Mouse (Mus musculus): ENCODE measurements around the gene Vdac1. TPM values are rescaled to one million over a fixed set of nuclear protein-coding genes. Genes with fewer than 3 reads are reported as not detected.
"Not testable (repeated sequence)": the region's sequence is repeated elsewhere in the genome, so short reads cannot be mapped to it uniquely, and the experiment has no call there.

Gene Vdac1
- total RNA-seq, 4 experiments from 2014 or later: 508 to 527 (median 523) TPM

GRCm38 (mm10) chr11:52370538-52370937 lies 9.9 kb downstream of the Vdac1 start:
- no peak for DNase-seq (ENCODE audit: low spot score in 2 of 2)

DNA sequence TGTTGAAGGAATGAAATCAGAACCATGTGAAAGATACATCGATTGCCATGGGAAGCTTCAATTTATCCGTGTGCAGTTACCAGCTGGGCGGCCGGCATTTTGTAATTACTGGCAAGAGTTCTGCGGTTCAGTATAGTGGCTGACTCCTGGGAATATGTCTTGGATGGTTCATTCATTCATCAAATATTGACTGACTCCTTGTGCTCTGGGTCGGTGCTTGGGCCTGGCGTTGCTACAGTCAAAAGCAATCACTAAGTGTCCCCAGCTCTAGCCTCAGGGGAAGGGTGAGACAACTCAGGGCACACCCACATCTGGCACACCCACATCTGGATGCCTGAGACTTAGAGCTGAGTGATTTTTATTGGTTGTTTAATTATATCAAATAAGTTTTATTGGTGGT lies 13.2 kb downstream of the Vdac1 start:
- no peak for DNase-seq (ENCODE audit: low spot score in 2 of 2)

GRCm38 (mm10) chr11:52374340-52374739 lies 13.7 kb downstream of the Vdac1 start:
- no peak for DNase-seq (ENCODE audit: low spot score in 2 of 2)

- DNase-seq (ENCODE audit: low spot score in 2 of 2): no peak
Measured at GRCm38 (mm10) chr11:52377579-52377978, 16.9 kb downstream of the Vdac1 start.

GRCm38 (mm10) chr11:52379241-52379640 lies 18.6 kb downstream of the Vdac1 start:
- DNase-seq (ENCODE audit: low spot score in 2 of 2): no peak

GRCm38 (mm10) chr11:52383741-52384140 lies 23.1 kb downstream of the Vdac1 start:
- no peak for DNase-seq (ENCODE audit: low spot score in 2 of 2)

- no peak for DNase-seq (ENCODE audit: low spot score in 2 of 2)
Measured at GRCm38 (mm10) chr11:52384667-52385066, 24.0 kb downstream of the Vdac1 start.

GRCm38 (mm10) chr11:52386892-52387291 lies 26.2 kb downstream of the Vdac1 start:
- DNase-seq (ENCODE audit: low spot score in 2 of 2): no peak

GRCm38 (mm10) chr11:52388150-52388549 lies 27.5 kb downstream of the Vdac1 start:
- DNase-seq (ENCODE audit: low spot score in 2 of 2): no peak

GRCm38 (mm10) chr11:52388979-52389378 lies 28.3 kb downstream of the Vdac1 start:
- DNase-seq (ENCODE audit: low spot score in 2 of 2): not testable (repeated sequence)

DNA sequence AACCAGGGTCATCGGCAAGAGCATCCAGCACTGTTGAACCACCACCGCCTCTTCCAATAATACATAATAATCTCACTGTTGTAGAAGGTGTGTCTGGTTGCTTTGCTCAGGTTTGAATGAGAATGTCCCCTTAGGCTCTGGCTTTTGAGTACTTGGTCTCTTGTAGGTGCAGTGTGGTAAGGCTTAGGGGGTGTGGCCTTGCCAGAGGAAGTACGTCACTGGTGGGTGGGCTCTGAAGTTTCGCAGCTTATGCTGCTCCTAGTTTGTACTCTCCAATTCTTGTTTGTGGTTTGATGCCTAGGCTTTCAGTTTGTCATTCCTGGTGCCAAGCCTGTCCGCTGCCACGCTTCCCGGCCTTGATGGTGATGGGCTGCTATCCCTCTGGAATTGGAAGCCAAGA lies 29.3 kb downstream of the Vdac1 start:
- DNase-seq (ENCODE audit: low spot score in 2 of 2): no peak

- DNase-seq (ENCODE audit: low spot score in 2 of 2): no peak
Measured at GRCm38 (mm10) chr11:52394494-52394893, 33.8 kb downstream of the Vdac1 start.

- DNase-seq (ENCODE audit: low spot score in 2 of 2): no peak
Measured at GRCm38 (mm10) chr11:52395343-52395742, 34.7 kb downstream of the Vdac1 start.

- DNase-seq (ENCODE audit: low spot score in 2 of 2): peak; percentile 92 to 93
Measured at GRCm38 (mm10) chr11:52395940-52396596, 35.4 kb downstream of the Vdac1 start, which contains the start of gene 9530068E07Rik. Gene 9530068E07Rik (plus strand): TSS chr11:52396428.

- DNase-seq (ENCODE audit: low spot score in 2 of 2): no peak
Measured at GRCm38 (mm10) chr11:52396597-52397188, 36.0 kb downstream of the Vdac1 start.

DNA sequence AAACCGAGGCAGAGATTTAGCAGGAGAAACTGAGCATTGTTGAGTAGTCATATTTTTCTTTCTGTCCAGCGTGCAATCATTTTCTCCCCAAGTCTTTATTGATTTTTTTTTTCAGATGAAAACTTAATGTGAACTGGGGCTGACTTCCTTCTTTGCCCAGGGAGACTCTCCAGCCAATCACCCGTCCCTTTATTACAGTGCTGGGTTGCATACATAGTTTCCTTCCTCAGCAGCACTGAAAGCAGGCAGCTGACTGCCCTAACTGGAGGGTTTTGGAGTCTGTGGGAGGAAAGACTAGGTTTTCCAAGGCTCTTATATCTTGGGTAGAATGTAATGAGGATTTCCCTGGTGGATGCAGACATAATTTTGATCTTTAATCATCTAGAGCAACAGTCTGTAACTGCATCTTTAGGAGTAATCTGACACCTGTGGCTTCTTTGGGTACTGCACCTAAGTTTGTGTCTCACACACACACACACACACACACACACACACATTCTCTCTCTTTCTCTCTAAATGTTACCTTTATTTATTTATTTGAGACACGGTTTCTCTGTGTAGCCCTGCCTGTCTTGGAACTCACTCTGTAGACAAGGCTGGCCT lies 36.8 kb downstream of the Vdac1 start:
- DNase-seq (ENCODE audit: low spot score in 2 of 2): no peak

- DNase-seq (ENCODE audit: low spot score in 2 of 2): no peak
Measured at GRCm38 (mm10) chr11:52401476-52401875, 40.8 kb downstream of the Vdac1 start.

- no peak for DNase-seq (ENCODE audit: low spot score in 2 of 2)
Measured at GRCm38 (mm10) chr11:52402566-52402965, 41.9 kb downstream of the Vdac1 start.

- no peak for DNase-seq (ENCODE audit: low spot score in 2 of 2)
Measured at GRCm38 (mm10) chr11:52404209-52404608, 43.5 kb downstream of the Vdac1 start.

GRCm38 (mm10) chr11:52405196-52405688 lies 44.6 kb downstream of the Vdac1 start:
- no peak for DNase-seq (ENCODE audit: low spot score in 2 of 2)

- no peak for DNase-seq (ENCODE audit: low spot score in 2 of 2)
Measured at GRCm38 (mm10) chr11:52409316-52409715, 48.7 kb downstream of the Vdac1 start.

DNA sequence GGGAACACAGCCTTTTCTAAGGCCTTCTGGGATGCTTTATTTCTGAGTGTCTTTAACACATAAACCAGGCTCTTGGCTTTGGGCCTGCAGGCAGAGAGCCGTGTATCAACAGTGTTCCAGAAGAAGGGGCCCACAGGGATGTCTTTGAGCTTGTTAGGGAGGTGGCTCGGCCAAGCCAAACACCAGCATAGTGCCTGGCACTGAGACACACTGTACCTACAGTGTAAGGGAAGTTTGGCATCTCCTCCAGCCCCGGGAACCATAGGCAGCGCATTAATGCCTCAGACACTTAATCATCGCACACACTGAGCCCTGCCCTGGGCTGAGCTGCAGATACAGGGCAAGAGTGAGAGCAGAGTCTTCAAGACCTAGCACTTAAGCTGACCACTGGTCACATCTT lies 57.7 kb downstream of the Vdac1 start:
- no peak for DNase-seq (ENCODE audit: low spot score in 2 of 2)

DNA sequence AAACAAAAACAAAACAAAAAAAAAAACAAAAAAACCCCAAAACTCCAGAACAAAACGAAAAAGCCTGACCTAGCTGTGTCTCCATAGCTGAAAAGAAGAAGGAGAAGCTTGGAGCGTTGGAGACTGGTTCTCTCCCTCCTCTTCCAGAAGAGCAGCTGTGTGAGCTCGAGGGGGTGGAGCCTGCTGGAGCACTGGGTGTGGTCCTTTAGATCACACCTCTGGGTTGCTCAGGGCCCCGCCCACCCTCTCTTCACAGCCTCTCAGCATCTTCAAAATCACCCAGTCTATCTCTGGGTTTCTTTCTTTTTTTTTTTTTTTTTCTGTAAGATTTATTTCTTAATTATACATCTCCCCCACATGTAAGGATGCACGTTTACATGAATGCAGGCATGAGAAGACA lies 58.6 kb downstream of the Vdac1 start:
- no peak for DNase-seq (ENCODE audit: low spot score in 2 of 2)

All from layer of hippocampus, adult 8-10 months (tissue).